Mouse (Mus musculus) embryo, embryonic 10.5 days (tissue): ENCODE measurements around the gene Adamts2.

ENCODE experiments used
- DNase-seq: peaks from one replicate; pipeline ENCODE4 v3.0.0-alpha.2; 2015; ENCODE audit warnings: low spot score

The Adamts2 gene

GRCm38 (mm10) chr11:50601641-50602355 is at the start of gene Adamts2:
Gene Adamts2 (plus strand): TSS chr11:50602084.
- peak; percentile 80 for DNase-seq

GRCm38 (mm10) chr11:50557064-50557463 is 44.8 kb upstream of the Adamts2 start:
- DNase-seq: no peak

GRCm38 (mm10) chr11:50559108-50559507 is 42.8 kb upstream of the Adamts2 start:
- peak; percentile 71 for DNase-seq

- no peak for DNase-seq
Observed at GRCm38 (mm10) chr11:50565466-50566211, 36.2 kb upstream of the Adamts2 start.

GRCm38 (mm10) chr11:50571448-50571847 is 30.4 kb upstream of the Adamts2 start:
- no peak for DNase-seq

- no peak for DNase-seq
Observed at GRCm38 (mm10) chr11:50576521-50576920, 25.4 kb upstream of the Adamts2 start.

GRCm38 (mm10) chr11:50587026-50587425 is 14.9 kb upstream of the Adamts2 start:
- peak; percentile 53 for DNase-seq

GRCm38 (mm10) chr11:50587787-50588186 is 14.1 kb upstream of the Adamts2 start:
- DNase-seq: peak; percentile 84

- peak; percentile 68 for DNase-seq
Observed at GRCm38 (mm10) chr11:50589060-50589459, 12.8 kb upstream of the Adamts2 start.

GRCm38 (mm10) chr11:50591053-50591452 is 10.8 kb upstream of the Adamts2 start:
- DNase-seq: no peak

GRCm38 (mm10) chr11:50592892-50593553 is 8.9 kb upstream of the Adamts2 start:
- no peak for DNase-seq

- DNase-seq: no peak
Observed at GRCm38 (mm10) chr11:50596571-50596970, 5.3 kb upstream of the Adamts2 start.

GRCm38 (mm10) chr11:50599156-50599555 is 2.7 kb upstream of the Adamts2 start:
- no peak for DNase-seq

- peak; percentile 40 for DNase-seq
Observed at GRCm38 (mm10) chr11:50602356-50603081, 635 bp downstream of the Adamts2 start.

- DNase-seq: peak; percentile 70
Observed at GRCm38 (mm10) chr11:50603082-50603910, 1.4 kb downstream of the Adamts2 start.

- DNase-seq: no peak
Observed at GRCm38 (mm10) chr11:50604371-50604770, 2.5 kb downstream of the Adamts2 start.

GRCm38 (mm10) chr11:50611181-50611580 is 9.3 kb downstream of the Adamts2 start:
- no peak for DNase-seq

GRCm38 (mm10) chr11:50617015-50617543 is 15.2 kb downstream of the Adamts2 start:
- DNase-seq: no peak

- no peak for DNase-seq
Observed at GRCm38 (mm10) chr11:50620926-50621325, 19.0 kb downstream of the Adamts2 start.

GRCm38 (mm10) chr11:50621364-50621763 is 19.5 kb downstream of the Adamts2 start:
- DNase-seq: no peak

GRCm38 (mm10) chr11:50622238-50622726 is 20.4 kb downstream of the Adamts2 start:
- peak; percentile 79 for DNase-seq
